Mouse (Mus musculus) common myeloid progenitor, adult 5-6 weeks (primary cell): ENCODE results near the gene Rtn4. TPM values are rescaled to one million over a fixed set of nuclear protein-coding genes. Genes with fewer than 3 reads are reported as not detected.

Source experiments
- total RNA-seq: library from RNA; stranded (forward); fragments of 200-1000, 187-1606 nt; gene quantifications from 2 replicates; pipeline ENCODE4 v1.2.3, GENCODE M21; 2017

The Rtn4 gene
- total RNA-seq, 1 experiment from 2014 or later, result 96.0 TPM

Other genes with a start within 250 kb of the Rtn4 start
- 40.4 and 59.4 TPM in 2 replicates for gene Prorsd1, start 177.9 kb upstream of the Rtn4 start, total RNA-seq
- 76.5 and 76.8 TPM in 2 replicates for gene Mtif2, start 166.5 kb upstream of the Rtn4 start, total RNA-seq
- 0.37 TPM in 1 of 2 replicates, not detected in the other for gene Clhc1, start 145.0 kb upstream of the Rtn4 start, total RNA-seq
- gene Rps27a, start 144.8 kb upstream of the Rtn4 start, total RNA-seq, result 1,324 and 1,346 TPM in 2 replicates
- 0.18 TPM in 1 of 2 replicates, not detected in the other for gene 4931440F15Rik, start 132.7 kb downstream of the Rtn4 start, total RNA-seq